21 mouse cellular contexts compared by ENCODE assay signal in the genomic region with DNA sequence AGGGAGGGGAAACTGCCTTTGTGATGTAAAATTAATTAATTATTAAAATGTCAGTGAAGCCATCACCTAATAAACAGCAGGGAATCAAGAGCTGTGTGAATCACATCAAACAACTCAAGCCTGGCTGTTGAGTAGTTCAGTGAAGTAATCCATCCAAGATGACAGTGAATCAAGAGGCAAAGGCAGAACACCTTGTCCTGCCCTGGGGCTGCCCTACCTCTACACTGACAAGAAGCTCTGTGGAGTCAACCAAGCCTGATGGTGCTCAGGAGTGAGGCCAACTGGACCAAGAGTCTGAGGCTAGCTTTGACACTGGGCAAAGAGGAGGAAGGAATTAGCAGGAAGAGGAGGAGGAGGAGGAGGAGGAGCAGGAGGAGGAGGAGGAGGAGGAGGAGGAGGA. TPM values are rescaled to one million over a fixed set of nuclear protein-coding genes. Genes with fewer than 3 reads are reported as not detected.
DNase-seq lines count a peak whose midpoint lies in the region; ATAC-seq lines count a peak whose summit lies in the region.
"Had no signal": no experiment of that assay in that cellular context is flagged by ENCODE, and none has a peak within 500 bp of the region (broad histone marks: within the 10 kb centered on the region; RNA-seq: fewer than 3 reads in every experiment).

No protein-coding gene starts in this region.

- DNase-seq in heart, adult 11 months: peak; percentile 59
- DNase-seq in heart, postnatal 36 days: no peak
- peak; percentile 17 for DNase-seq in lung, postnatal 25 days (ENCODE audit: low spot score)
- DNase-seq in lung, postnatal 14 days: no peak
- DNase-seq in gonadal fat pad, adult 2 months (ENCODE audit: low read depth): peak; percentile 95
- DNase-seq in forebrain, embryonic 14.5 days (ENCODE audit: low spot score): no peak
- DNase-seq: adrenal gland, postnatal 14 days; cerebellum, adult 18-20 months; cerebellum, adult 9-11 months; cerebellum, postnatal 36 days; gastrocnemius, postnatal 10 days; heart, postnatal 4 days had no signal

- no peak for ATAC-seq in forebrain, embryonic 14.5 days
- no peak for ATAC-seq in midbrain, embryonic 15.5 days (replicated peaks)
- ATAC-seq: activated CD4-positive, CD25-positive, alpha-beta regulatory T cell, adult 4 months; forebrain, embryonic 13.5 days; hindbrain, embryonic 16.5 days; inflammation-experienced regulatory T-cells, adult 6 months; Patski had no signal

- H3K4me2 ChIP-seq in forebrain, embryonic 14.5 days (ENCODE audit: low read length): no peak overlapping the region
- no peak overlapping the region for H3K4me2 ChIP-seq in midbrain, embryonic 15.5 days
- H3K4me2 ChIP-seq: embryonic facial prominence, embryonic 13.5 days; forebrain, embryonic 13.5 days; heart, embryonic 12.5 days; hindbrain, embryonic 12.5 days had no signal

- no peak overlapping the region for H3K4me3 ChIP-seq in forebrain, embryonic 14.5 days (ENCODE audit: low read depth, low read length)
- no peak overlapping the region for H3K4me3 ChIP-seq in midbrain, embryonic 15.5 days
- H3K4me3 ChIP-seq: embryonic facial prominence, embryonic 13.5 days; forebrain, embryonic 13.5 days; heart, embryonic 12.5 days; hindbrain, embryonic 12.5 days had no signal

- H3K27me3 ChIP-seq in forebrain, embryonic 14.5 days (replicated peaks; ENCODE audit: control insufficient read depth, insufficient read depth, low read length): no peaks in the 10 kb centered on the region
- H3K27me3 ChIP-seq in midbrain, embryonic 15.5 days (replicated peaks): no peaks in the 10 kb centered on the region
- H3K27me3 ChIP-seq: embryonic facial prominence, embryonic 13.5 days; forebrain, embryonic 13.5 days; heart, embryonic 12.5 days; hindbrain, embryonic 12.5 days; Patski had no signal

- H3K36me3 ChIP-seq in forebrain, embryonic 14.5 days (ENCODE audit: control insufficient read depth, insufficient read depth, low read length): no peaks in the 10 kb centered on the region
- H3K36me3 ChIP-seq in midbrain, embryonic 15.5 days (replicated peaks): no peaks in the 10 kb centered on the region
- H3K36me3 ChIP-seq: embryonic facial prominence, embryonic 13.5 days; heart, embryonic 12.5 days; hindbrain, embryonic 12.5 days had no signal

- intact Hi-C loops in heart, postnatal 36 days (cut with DNase I): no loop called here

- H3K4me1 ChIP-seq in forebrain, embryonic 14.5 days (ENCODE audit: control insufficient read depth, insufficient read depth, low read length): no peaks in the 10 kb centered on the region
- no peaks in the 10 kb centered on the region for H3K4me1 ChIP-seq in midbrain, embryonic 15.5 days
- H3K4me1 ChIP-seq: embryonic facial prominence, embryonic 13.5 days; forebrain, embryonic 13.5 days; heart, embryonic 12.5 days had no signal

- no peak overlapping the region for H3K27ac ChIP-seq in forebrain, embryonic 14.5 days (ENCODE audit: low read depth, low read length)
- no peak overlapping the region for H3K27ac ChIP-seq in midbrain, embryonic 15.5 days
- H3K27ac ChIP-seq: embryonic facial prominence, embryonic 13.5 days; forebrain, embryonic 13.5 days; hindbrain, embryonic 12.5 days had no signal

- H3K9me3 ChIP-seq in forebrain, embryonic 14.5 days (replicated peaks; ENCODE audit: control insufficient read depth, low read length): no peaks in the 10 kb centered on the region
- no peaks in the 10 kb centered on the region for H3K9me3 ChIP-seq in midbrain, embryonic 15.5 days
- H3K9me3 ChIP-seq: embryonic facial prominence, embryonic 13.5 days; forebrain, embryonic 13.5 days; heart, embryonic 12.5 days; hindbrain, embryonic 12.5 days had no signal

- H3K9ac ChIP-seq in forebrain, embryonic 14.5 days (ENCODE audit: low read length): no peak overlapping the region
- no peak overlapping the region for H3K9ac ChIP-seq in midbrain, embryonic 15.5 days
- H3K9ac ChIP-seq: embryonic facial prominence, embryonic 13.5 days; forebrain, embryonic 13.5 days; heart, embryonic 12.5 days; hindbrain, embryonic 12.5 days had no signal

RNA-seq across cellular contexts. Expression of gene Abcd3, which starts 32.2 kb away (rescaled TPM):
- total RNA-seq in heart, postnatal 36 days (2021): 10 to 100 TPM; 94.6 to 98.6 TPM
- polyA plus RNA-seq in gonadal fat pad, adult 2 months (2012; rRNA removed): 8.9 and 17.6 TPM in 2 replicates
- polyA plus RNA-seq in forebrain, embryonic 14.5 days (2014; fragmentation: Nextera tagmentation; extraction: Ambion mirVana): 63.8 and 73.1 TPM in 2 replicates
- polyA plus RNA-seq in midbrain, embryonic 15.5 days (2015; fragmentation: Nextera tagmentation; extraction: Ambion mirVana): 65.6 and 70.8 TPM in 2 replicates

Comparison
In these comparisons a context has a peak if more than half of its experiments do, and no peak if none do; other contexts are left out.
1. DNase-seq: peak in heart, adult 11 months (single experiment), lung, postnatal 25 days (single experiment) and gonadal fat pad, adult 2 months (single experiment); none in heart, postnatal 36 days (0 of 2), lung, postnatal 14 days (single experiment) and forebrain, embryonic 14.5 days (single experiment).